Mouse (Mus musculus): ENCODE results near the gene Flad1.
A peak's percentile ranks its signal among the peaks of the same experiment; 100 is the strongest.

Flad1 gene

GRCm38 (mm10) chr3:89425876-89426275 lies 14.2 kb upstream of the Flad1 start:
- DNase-seq (ENCODE audit: low read depth): no peak

- DNase-seq (ENCODE audit: low read depth): no peak
Measured at GRCm38 (mm10) chr3:89425141-89425525, 13.5 kb upstream of the Flad1 start.

DNA sequence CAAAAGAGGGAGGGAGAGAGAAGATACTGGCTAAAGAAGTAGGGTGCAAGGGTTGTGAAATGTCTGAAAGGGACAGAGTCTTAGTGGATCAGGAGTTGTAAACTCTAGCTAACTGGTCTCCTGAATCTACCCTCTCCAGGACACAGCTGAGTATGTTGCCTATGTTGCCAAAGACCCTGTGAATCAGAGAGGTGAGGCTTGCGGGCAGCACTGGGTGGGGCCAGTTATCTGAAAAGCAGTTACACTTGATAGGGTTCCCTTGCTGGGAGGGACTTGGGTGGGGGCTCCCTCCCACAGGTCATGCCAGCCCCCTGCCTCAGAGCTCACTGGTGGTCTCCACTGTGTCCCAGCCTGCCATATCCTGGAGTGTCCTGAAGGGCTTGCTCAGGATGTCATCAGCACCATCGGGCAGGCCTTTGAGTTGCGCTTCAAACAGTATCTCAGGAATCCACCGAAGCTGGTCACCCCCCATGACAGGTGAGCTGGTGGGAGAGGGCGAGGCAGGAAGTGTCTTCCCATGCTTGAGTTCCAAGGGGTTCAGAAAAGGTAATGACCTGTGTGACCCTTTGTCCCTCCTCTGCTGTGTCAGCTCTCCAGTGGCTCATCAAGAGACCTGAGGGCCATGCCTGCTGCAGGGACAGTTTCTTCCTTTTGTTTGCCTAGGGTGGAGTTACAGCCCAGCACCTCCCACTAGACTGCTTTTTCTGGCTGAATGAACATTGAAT lies 12.9 kb upstream of the Flad1 start:
- DNase-seq (ENCODE audit: low read depth): no peak

- no peak for DNase-seq (ENCODE audit: low read depth)
Measured at GRCm38 (mm10) chr3:89422556-89423205, 11.0 kb upstream of the Flad1 start.

DNA sequence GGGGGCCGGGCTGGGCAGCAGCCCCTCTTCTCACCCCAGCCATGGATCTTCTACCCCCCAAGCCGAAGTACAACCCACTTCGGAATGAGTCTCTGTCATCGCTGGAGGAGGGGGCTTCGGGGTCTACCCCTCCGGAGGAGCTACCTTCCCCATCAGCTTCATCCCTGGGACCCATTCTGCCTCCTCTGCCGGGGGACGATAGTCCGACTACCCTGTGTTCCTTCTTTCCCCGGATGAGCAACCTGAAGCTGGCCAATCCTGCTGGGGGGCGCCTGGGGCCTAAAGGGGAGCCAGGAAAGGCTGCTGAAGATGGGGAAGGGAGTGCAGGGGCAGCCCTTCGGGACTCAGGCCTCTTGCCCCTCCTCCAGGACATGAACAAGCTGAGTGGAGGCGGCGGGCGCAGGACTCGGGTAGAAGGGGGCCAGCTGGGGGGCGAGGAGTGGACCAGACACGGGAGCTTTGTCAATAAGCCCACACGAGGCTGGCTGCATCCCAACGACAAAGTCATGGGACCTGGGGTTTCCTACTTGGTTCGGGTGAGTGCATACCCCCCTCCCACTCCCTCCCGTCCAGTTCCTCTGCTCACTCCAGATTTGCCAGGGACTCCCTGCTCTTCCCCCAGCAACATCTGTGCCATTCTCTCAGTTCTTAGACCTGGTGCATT lies 10.3 kb upstream of the Flad1 start:
- DNase-seq (ENCODE audit: low read depth): no peak

GRCm38 (mm10) chr3:89421002-89421774 lies 9.5 kb upstream of the Flad1 start:
- no peak for DNase-seq (ENCODE audit: low read depth)

GRCm38 (mm10) chr3:89420421-89420820 lies 8.8 kb upstream of the Flad1 start:
- DNase-seq (ENCODE audit: low read depth): no peak

DNA sequence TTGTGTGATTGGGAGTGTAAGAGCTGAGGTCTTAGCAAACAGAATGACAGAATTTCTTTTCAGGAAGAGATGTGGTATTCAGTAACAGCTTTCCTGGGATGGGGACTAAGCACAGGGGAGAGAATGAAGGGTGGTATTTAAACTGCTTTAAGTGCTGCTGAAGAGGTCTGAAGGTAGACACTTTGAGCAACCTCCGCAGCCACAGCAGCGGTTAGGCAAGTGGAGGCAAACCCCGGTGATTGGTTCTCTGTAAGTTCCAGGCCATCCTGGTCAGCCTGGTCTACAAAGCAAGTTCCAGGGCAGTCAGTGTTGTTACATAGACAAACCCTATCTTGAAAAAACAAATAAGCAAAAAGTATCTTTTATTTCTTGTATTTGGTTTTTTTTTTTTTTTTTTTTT lies 8.3 kb upstream of the Flad1 start:
- no peak for DNase-seq (ENCODE audit: low read depth)

- DNase-seq (ENCODE audit: low read depth): peak; percentile 39
Measured at GRCm38 (mm10) chr3:89419571-89419970, 7.9 kb upstream of the Flad1 start.

DNA sequence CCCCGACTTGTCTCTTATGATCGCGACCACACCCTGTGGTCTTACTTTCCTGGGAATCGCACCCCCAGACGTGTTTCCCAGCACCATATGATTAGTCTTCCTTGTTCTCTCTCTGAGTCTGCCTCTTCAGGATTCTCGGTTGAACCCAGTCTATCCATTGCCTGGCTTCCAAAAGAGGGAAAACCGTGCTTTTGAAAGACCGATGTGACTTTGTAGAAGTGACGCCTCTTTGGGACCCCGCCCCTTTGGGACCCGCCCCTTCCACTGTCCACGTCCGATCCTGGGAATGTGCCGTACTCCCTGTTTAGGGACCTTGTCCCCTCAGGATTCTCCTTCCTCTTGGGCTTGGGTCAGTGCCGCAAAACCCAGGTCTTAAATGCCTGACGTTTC lies 7.2 kb upstream of the Flad1 start:
- no peak for DNase-seq (ENCODE audit: low read depth)

DNA sequence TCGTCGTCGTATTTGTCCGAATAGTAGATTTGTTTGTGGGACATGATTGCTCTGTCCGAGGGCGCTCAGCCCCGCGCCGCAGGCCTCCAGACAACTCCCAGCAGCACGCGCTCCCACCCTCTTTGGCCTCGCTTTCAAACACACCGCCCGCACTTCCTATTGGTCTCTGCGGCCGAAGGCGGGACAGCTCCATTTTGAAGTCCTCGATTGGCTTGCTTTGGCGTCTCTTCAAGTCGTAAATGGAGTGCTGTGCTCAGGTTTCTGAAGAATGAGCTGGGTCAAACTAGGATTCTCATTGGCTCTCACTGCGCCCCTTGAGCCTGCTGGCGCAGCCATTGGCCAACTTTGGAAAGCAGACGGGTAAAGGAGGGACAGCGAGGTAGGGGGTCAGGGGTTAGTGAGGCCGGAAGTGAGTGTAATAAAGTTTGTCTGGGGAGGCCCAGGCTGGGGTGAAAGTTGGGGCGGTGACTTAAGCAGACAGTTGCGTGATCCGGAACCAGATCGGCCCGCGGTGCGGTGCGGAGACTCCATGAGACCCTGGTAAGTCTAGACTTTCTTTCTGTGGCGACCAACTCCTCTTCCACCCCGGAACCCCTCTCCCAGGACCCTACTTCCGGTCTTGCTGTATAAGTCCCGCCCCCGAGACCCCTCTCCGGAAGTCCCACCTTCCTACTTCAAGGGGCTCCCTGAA lies 6.6 kb upstream of the Flad1 start, which contains the start of the genes Cks1b and Shc1:
Cks1b (minus strand) TSS at position 214 of the 691 bp plus-strand sequence.
Shc1 (plus strand) TSS at position 274 of the 691 bp plus-strand sequence.
- DNase-seq (ENCODE audit: low read depth): peak; percentile 97

DNA sequence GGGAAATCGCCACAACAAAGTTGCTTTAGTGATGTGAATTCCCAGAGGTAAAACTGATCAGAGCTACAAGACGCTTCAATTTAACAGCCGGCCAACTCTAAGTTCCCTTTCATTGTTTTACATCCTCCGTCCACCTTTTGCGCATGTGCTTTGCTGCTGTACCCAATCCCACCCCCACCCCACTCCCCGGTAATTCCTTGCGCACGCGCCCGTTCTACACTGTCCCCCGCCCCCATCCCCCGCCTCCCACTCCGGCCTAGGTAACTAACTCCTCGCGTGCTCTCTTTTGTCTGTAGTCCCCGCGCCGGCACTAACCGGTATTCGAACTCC lies 6.1 kb upstream of the Flad1 start:
- no peak for DNase-seq (ENCODE audit: low read depth)

DNA sequence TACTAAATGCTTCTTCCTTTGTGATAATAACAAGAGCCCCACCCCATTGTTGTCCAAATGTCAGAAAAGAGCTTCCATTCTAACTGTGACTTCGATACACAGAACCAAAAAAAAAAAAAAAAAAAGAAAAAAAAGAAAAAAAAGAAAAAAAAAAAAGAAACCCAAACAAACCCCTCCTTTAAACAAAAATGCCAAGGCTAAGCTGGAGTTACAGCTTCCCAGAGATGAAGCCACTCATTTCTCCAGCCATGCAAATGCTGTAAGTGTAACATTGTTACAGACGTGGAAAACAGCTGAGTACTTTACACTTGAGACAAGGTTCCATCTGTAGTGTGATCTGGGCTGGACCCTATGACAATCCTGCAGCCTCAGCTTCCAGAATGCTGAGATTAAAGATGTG lies 5.5 kb upstream of the Flad1 start:
- no peak for DNase-seq (ENCODE audit: low read depth)

DNA sequence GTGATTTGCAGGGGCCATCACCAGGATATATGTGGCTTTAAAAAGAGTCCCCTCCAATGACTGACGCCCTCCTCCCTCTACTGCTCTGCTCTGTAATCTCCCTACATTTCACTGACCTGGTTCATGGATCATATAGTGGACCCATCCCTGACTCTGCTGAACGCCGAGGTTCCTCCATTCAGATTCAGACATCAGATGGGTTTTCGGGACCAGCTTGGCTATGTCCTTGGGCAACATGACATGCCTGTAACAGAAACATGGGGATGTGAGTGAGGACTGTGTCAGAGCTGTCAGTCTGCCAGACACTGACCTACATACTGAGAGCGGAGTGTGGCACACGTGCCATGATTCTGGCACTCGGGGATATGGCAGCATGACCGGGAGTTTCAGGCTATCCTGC lies 4.5 kb upstream of the Flad1 start:
- DNase-seq (ENCODE audit: low read depth): no peak

GRCm38 (mm10) chr3:89410864-89411263 lies 806 bp downstream of the Flad1 start:
- no peak for DNase-seq (ENCODE audit: low read depth)

- DNase-seq (ENCODE audit: low read depth): no peak
Measured at GRCm38 (mm10) chr3:89409701-89410100, 2.0 kb downstream of the Flad1 start.

DNA sequence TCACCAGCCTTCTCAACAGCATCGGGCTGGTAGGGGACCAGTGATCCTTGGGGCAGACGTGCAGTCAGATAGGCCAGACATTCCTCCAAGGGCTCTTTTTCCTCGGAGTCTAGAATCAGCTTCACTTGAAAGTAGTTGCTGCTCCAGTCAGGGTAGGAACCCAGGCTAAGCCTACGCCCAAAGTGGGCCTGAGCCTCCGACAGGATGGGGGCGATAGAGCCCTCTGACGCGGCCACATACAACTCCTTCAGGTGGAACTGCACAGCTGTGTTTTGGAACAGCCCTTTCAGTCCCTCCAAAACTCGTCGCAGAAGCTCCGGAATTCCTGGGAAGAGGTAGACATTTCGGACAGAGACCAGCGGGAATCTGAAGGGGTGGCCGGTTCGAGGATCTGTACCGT lies 3.2 kb downstream of the Flad1 start:
- no peak for DNase-seq (ENCODE audit: low read depth)

GRCm38 (mm10) chr3:89406887-89407286 lies 4.8 kb downstream of the Flad1 start:
- no peak for DNase-seq (ENCODE audit: low read depth)

- DNase-seq (ENCODE audit: low read depth): no peak
Measured at GRCm38 (mm10) chr3:89402693-89403092, 9.0 kb downstream of the Flad1 start, which contains the start of gene Lenep. TSS of gene Lenep (minus strand) at chr3:89402793.

GRCm38 (mm10) chr3:89401329-89401728 lies 10.3 kb downstream of the Flad1 start:
- no peak for DNase-seq (ENCODE audit: low read depth)

DNA sequence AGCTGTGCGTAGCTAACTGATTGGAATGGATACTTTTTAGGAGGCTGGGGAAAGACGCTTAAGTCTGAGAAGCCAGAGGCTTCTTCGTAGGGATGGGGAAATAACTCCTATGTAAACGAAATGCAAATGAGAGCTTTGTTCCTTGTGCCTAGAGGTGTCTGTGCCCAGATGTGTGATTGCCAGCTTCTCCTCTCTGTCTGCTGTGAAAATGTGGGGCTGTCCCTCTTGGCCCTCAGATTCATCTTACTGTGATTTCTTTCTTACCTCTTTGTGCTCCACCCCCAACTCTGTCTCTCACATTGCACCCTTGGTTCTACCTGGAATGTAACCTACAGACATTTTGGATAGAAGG lies 15.0 kb downstream of the Flad1 start:
- no peak for DNase-seq (ENCODE audit: low read depth)

All from induced T-regulatory cell, adult 2 months (primary cell).